Mouse (Mus musculus) heart, postnatal 25 days (tissue): Measurements from ENCODE around the gene Polr2g. TPM values are rescaled to one million over a fixed set of nuclear protein-coding genes. Genes with fewer than 3 reads are reported as not detected.

Source experiments
- DNase-seq: peaks from one replicate; pipeline ENCODE4 v3.0.0; 2022; ENCODE audit warnings: low spot score
- intact Hi-C: fragments of 180-260 bp; cut with DNase I; formaldehyde crosslinking; loops from one replicate; pipeline ENCODE4 v1.15.1; 2025
- total RNA-seq, 2 experiments: library from RNA; stranded (reverse); gene quantifications; 2 replicates each; pipeline ENCODE4 v1.2.3; 2021

The Polr2g gene
- total RNA-seq, 2 experiments from 2014 or later = 53.4 to 62.4 TPM

DNA sequence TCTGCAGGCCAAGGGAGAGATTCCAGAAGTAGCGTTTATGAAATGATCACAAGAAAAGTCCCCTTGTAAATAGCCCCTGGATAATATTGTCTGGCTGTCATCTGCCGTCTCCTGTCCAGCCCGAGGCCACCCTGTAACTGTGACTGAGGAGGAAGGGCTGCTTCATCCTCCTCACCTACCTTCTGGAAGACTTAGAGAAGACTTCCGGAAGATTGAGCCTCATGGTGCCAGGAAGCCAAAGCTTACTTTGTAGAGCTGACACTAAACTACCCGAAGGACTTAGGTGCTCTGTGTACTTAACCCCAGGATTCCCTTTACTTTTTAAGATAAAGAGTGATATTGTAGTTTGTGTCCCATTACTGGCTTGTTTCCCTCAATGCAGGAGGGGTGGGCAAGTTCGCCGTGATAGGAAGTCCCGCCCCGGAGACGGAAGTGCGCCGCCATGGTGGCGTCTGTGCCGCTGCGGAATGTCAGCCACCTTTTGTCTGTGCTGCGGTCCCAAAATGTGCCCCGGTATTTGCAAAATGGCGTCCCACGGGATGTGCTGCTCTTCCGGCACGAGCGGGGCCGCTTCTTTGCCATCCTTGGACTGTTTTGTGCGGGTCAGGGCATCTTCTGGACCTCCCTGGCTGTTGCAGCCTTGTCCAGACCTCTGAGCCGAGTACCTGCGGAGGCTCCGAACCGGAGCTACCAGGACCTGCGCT, 27.7 kb downstream of the Polr2g start, which contains the start of gene Tmem223:
Gene Tmem223, plus strand, starts transcription at position 430 of the 704 bp plus-strand sequence.
- intact Hi-C loops = no loop called here
- peak; percentile 67 for DNase-seq

DNA sequence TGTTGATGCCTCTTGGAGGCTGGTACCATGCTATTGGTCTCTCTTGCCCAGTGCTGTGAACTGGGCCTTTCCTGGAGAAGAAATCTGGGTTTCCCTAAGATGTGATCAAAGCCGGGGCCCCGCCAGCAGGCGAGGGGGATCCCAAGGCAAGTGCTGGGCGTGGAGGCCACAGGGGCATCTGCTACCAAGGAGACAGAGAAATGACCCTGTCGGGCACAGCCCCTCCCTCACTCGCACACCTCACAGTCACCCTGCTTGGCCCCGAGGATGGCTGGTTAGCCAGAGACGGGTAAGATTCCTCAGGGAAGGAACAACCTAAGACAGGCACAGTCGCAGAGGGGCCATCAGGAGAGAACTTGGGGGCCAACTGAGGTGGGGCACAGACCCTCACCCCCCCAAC, 32.8 kb downstream of the Polr2g start:
- no peak for DNase-seq
- intact Hi-C loops = no loop called here

DNA sequence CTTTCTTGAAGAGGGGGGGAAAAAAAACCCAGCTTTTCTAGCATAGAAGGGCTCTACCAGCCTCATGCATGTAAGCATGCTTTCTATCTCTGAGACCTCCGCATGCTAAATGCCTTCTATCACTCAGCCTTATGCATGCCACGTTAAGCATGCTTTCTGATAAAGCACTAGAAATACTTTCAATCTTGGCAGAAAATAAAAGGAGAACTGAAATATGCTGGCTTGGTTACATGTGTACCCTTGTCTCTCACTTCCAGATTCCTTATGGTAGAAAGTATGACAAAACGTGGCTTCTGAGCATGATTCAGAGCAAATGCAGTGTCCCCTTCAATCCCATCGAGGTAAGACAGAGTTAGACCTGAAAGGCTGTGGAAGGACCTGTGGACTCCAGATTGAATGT, 35.1 kb downstream of the Polr2g start:
- no peak for DNase-seq
- intact Hi-C loops = no loop called here

DNA sequence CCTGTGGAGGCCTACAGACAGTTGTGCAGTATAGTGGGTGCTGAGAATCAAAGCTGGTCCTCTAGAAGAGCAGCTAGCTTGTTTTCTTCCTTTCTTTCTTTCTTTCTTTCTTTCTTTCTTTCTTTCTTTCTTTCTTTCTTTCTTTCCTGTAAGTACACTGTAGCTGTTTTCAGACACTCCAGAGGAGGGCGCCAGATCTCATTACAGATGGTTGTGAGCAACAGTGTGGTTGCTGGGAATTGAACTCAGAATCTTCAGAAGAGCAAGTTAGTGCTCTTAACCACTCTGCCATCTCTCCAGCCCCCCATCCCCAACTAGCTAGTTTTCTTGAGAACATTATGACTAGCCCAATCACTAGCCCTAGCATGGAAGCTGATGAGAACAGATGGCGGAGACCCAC, 37.6 kb downstream of the Polr2g start:
- intact Hi-C loops = no loop called here
- no peak for DNase-seq

DNA sequence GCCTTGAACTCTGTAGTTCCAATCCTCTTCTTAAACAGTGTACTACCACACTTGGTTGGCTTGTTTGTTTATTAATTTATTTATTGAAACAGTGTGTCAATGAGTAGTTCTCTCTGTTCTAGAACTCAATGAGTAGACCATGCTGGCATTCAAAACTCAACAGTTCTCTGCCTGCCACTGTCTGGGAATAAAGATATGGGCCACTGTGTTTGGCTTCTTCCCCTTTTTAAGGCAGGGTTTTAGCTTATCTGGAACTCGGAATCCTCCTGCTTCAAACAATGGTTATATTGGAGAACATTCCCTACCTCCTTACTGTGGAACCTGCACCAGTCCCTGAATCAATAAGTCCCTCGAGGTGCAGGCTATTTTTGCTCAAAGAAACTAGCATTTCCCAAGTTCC, 39.5 kb downstream of the Polr2g start:
- DNase-seq = no peak
- intact Hi-C loops = no loop called here

DNA sequence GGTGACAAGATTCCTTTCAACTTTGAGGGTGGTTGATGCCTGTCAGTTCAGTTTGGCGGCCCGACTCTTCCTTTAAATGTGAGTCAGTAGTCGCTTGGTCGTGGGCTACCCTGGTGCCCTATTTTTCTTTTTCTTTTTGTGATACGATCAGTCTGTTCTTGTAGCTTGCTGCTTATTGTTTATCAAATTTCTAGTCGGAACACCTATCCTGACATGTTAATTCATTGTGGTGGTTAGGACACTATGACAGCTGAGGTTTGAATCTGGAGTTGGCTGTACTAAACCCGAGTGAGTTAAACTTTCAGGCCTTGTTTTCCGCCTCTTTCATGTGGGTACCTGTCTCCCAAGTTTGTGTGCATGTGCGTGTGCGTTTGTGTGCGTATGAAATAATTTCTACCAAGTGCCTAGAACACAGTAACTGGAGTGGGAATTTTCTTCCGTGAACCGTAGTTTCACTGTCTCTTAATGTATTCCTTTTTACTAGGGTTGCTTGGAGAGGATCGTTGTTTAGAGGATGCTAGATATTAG, 40.8 kb downstream of the Polr2g start:
- intact Hi-C loops = loop anchor here (2.0 kb wide), 1 partner anchor 15 kb away; no protein-coding TSS in a partner anchor
- no peak for DNase-seq

DNA sequence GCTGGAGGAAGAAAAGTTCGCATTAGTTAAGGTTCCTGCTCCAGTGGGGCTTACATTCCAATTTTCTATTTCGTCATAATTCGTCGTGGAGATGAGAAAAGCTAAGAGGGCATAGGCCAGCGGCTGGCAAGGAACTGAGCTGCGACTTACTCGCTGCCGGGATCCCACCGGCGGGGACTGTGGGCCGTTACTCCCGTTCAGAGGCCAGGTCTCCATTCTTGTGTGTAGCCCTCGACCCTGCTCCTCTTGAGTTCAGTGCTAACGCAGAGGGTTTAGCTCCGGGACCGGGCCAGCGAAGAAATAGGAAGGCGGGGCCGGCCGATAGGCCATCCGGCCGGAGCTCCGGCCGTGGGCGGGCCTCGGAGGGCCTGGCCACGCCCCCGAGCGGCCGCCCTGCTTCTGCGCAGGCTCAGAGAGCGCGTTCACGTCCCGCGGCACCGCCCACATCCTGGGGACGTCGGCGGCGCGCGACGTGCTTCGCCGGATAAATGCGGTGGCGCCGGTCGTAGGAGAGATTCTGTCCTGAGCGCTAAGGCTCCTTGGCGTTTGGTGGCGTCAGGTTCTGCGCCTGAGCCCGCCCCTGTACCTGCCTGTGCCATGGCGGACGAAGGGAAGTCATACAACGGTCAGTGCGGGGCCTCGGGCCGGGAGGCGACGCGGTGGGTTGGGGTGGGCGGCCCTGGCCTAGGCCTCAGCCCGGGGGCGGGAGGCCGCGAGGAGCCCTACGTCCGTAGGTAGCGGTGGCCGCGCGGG, 41.6 kb downstream of the Polr2g start, which contains the start of gene Nxf1:
Gene Nxf1, plus strand, starts transcription at position 439 of the 753 bp plus-strand sequence.
- intact Hi-C loops = loop anchor here (2.0 kb wide), 1 partner anchor 16 kb away; no protein-coding TSS in a partner anchor
- DNase-seq = peak; percentile 82

DNA sequence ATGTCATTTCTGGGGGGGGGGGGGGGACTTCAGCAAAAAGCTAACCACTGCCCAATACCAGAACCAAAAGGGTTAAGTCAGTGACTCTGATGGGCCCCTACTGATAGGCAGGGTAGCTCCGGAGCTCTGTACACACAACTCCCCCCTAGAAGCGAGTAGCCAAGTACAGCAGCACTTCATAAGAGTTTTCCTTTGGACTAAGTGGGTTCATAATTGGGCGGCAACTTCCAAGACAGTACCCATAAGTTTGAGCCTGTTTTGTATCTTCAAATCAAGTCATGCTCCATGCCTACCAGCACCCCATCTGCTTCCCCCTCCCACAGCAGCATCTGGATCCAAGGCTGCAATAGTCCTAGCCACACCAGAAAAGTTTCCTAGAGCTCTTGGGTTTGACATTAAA, 42.7 kb downstream of the Polr2g start:
- DNase-seq = no peak
- intact Hi-C loops = loop anchor here (2.0 kb wide), 1 partner anchor 17 kb away; no protein-coding TSS in a partner anchor

DNA sequence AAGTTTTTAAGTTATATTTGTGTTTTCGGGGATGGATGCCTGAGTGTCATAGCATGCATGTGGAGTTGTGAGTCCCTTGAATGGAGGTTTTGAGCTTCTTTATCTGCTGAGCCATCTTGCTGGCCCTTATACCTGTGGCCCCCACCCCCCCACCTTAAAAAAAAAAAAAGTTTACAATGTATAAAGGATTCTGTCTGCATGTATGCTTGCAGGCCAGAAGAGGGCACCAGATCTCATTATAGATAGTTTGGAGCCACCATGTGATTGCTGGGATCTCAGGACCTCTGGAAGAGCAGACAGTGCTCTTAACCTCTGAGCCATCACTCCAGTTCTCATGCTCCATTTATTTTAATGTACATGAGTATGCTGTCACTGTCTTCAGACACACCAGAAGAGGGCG, 51.0 kb downstream of the Polr2g start:
- intact Hi-C loops = no loop called here
- DNase-seq = no peak

DNA sequence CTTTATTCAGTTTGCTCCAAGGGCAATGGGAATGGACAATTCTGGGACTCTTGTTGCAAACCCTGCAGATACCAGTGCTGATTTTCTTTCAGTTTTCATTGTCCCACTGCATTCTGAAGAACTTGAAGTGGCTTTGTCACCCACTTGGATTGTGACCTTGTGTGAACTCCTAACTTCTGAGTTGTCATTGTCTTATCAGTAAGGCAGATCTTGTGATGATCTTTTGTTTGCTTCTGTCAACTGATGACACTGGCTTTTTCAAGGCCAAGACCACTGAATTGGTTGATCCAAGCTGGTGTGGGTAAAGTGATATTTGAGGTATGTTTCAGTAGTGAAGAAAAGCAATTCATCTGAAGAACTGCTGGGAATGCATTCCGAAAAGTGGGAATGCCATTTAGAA, 53.0 kb downstream of the Polr2g start:
- intact Hi-C loops = no loop called here
- DNase-seq = no peak

Other genes with a start within 250 kb of the Polr2g start
- not detected for gene Slc22a8, start 207.3 kb downstream of the Polr2g start, total RNA-seq
- not detected for gene Slc22a6, start 180.5 kb downstream of the Polr2g start, total RNA-seq
- not detected for gene Chrm1, start 134.8 kb downstream of the Polr2g start, total RNA-seq
- gene Slc3a2, start 75.2 kb downstream of the Polr2g start, total RNA-seq = 10 to 100 TPM; 36.1 to 38.0 TPM
- 10 to 100 TPM; 17.9 to 18.9 TPM for gene Wdr74, start 62.8 kb downstream of the Polr2g start, total RNA-seq
- not detected for gene 1700092M07Rik, start 57.9 kb downstream of the Polr2g start, total RNA-seq
- gene Stx5a, start 57.2 kb downstream of the Polr2g start, total RNA-seq = 10 to 100 TPM; 27.6 to 31.0 TPM
- gene Nxf1, start 41.5 kb downstream of the Polr2g start, total RNA-seq = 10 to 100 TPM; 37.5 to 48.1 TPM
- 100 to 1,000 TPM; 108 to 110 TPM for gene Tmem223, start 27.6 kb downstream of the Polr2g start, total RNA-seq
- gene Tmem179b, start 24.1 kb downstream of the Polr2g start, total RNA-seq = 10 to 100 TPM; 14.8 to 16.4 TPM
- gene Taf6l, start 12.2 kb downstream of the Polr2g start, total RNA-seq = 1 to 10 TPM; 7.4 to 7.6 TPM
- 1 to 10 TPM; 1.9 to 2.1 TPM for gene Zbtb3, start 4.0 kb upstream of the Polr2g start, total RNA-seq
- gene Ttc9c, start 20.8 kb upstream of the Polr2g start, total RNA-seq = 10 to 100 TPM; 12.5 to 15.8 TPM
- gene Hnrnpul2, start 21.4 kb upstream of the Polr2g start, total RNA-seq = 10 to 100 TPM; 42.5 to 49.4 TPM
- gene AC129217.1, start 31.2 kb upstream of the Polr2g start, total RNA-seq = not detected
- 10 to 100 TPM; 23.9 to 24.0 TPM for gene Bscl2, start 38.9 kb upstream of the Polr2g start, total RNA-seq
- not detected for gene Gng3, start 40.6 kb upstream of the Polr2g start, total RNA-seq
- 1 to 10 TPM; 3.3 to 4.9 TPM for gene Lrrn4cl, start 52.2 kb upstream of the Polr2g start, total RNA-seq
- 100 to 1,000 TPM; 113 to 124 TPM for gene Ubxn1, start 72.9 kb upstream of the Polr2g start, total RNA-seq
- 10 to 100 TPM; 59.3 to 60.1 TPM for gene Uqcc3, start 82.3 kb upstream of the Polr2g start, total RNA-seq
- gene Lbhd1, start 85.2 kb upstream of the Polr2g start, total RNA-seq = 1 to 10 TPM; 1.4 to 5.9 TPM
- not detected for gene Gm49403, start 85.4 kb upstream of the Polr2g start, total RNA-seq
- 10 to 100 TPM; 17.6 to 19.8 TPM for gene 1810009A15Rik, start 90.3 kb upstream of the Polr2g start, total RNA-seq
- 1 to 10 TPM in 1 of 2 experiments, under 1 TPM in 1; 0.68 to 2.0 TPM for gene Gm49416, start 90.3 kb upstream of the Polr2g start, total RNA-seq
- 10 to 100 TPM; 11.2 to 11.8 TPM for gene Ints5, start 94.4 kb upstream of the Polr2g start, total RNA-seq
- 10 to 100 TPM; 55.6 to 58.7 TPM for gene Ganab, start 99.5 kb upstream of the Polr2g start, total RNA-seq
- gene B3gat3, start 121.8 kb upstream of the Polr2g start, total RNA-seq = 10 to 100 TPM; 35.9 to 36.7 TPM
- 10 to 100 TPM; 22.0 to 23.6 TPM for gene Rom1, start 130.8 kb upstream of the Polr2g start, total RNA-seq
- gene Eml3, start 131.0 kb upstream of the Polr2g start, total RNA-seq = 1 to 10 TPM; 8.9 to 9.1 TPM
- 10 to 100 TPM; 29.5 to 32.3 TPM for gene Mta2, start 143.3 kb upstream of the Polr2g start, total RNA-seq
- gene Tut1, start 155.3 kb upstream of the Polr2g start, total RNA-seq = 1 to 10 TPM; 7.2 to 8.8 TPM
- gene Eef1g, start 168.5 kb upstream of the Polr2g start, total RNA-seq = 100 to 1,000 TPM; 241 to 256 TPM
- 100 to 1,000 TPM; 283 to 326 TPM for gene Ahnak, start 190.7 kb upstream of the Polr2g start, total RNA-seq